Mouse (Mus musculus) erythroblast, adult 5-6 weeks (primary cell): ENCODE data around the gene Helz2. TPM values are rescaled to one million over a fixed set of nuclear protein-coding genes. Genes with fewer than 3 reads are reported as not detected.
A peak's percentile ranks its signal among the peaks of the same experiment; 100 is the strongest.
"Not testable (repeated sequence)": the region's sequence is repeated elsewhere in the genome, so short reads cannot be mapped to it uniquely, and the experiment has no call there.

Experiments
- ATAC-seq: replicated peaks from 2 replicates; pipeline ENCODE4 v1.8.0; 2016; ENCODE audit warnings: moderate number of reproducible peaks, mild to moderate bottlenecking, moderate TSS enrichment, inconsistent platforms; ENCODE audit not compliant: poor library complexity, low FRiP score, severe bottlenecking
- total RNA-seq, 2 experiments: library from RNA; stranded (forward) in 1 of 2; stranded (reverse) in 1 of 2; fragments of 150-400 nt in 1 of 2; fragments of 200-764, 138-1000 nt in 1 of 2; gene quantifications; 2 replicates each; pipeline versions ENCODE4 v1.2.3 to v1.2.4; 2015 to 2017; ENCODE audit warnings: low replicate concordance in 2 of 2

The Helz2 gene
- total RNA-seq, 2 experiments from 2014 or later: 8.6 to 11.8 TPM

DNA sequence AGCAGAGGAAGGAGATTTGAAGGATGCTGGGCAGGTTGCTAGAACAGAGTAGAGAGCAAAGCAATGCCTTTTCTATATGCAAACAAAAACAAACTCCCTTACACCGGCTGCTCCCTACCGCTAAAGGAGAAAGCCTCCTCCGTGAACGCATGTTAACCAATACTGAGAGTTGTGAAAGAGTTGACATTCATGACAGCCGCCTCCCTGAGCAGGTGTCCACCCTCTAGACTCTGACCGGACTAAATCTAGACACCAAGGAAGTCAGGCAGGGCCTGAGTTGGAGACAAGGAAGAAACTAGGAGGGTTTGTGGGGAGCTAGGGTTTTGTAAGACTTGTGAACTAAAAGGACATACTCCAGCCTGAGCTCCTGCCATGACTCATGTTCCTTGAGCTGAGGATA lies 38.9 kb downstream of the Helz2 start:
- ATAC-seq: no peak

DNA sequence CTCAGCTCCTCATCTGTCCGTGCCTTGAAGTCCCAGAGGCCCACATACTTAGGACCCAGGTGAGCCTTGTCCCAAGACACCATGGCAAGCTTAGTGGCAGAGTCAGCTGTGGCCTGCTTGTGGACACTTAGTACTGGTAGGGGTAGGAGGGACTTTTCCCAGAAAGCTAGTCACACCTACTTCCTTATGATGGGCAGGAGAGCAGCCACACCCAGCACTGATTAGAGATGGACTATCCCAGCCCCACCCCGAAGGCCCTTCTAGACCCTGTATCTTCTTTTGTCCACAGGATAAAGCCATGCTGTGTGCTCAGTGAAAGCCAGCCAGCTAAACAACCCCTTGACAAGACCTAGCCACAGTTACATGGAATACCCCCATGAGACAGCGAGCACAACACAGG lies 39.4 kb downstream of the Helz2 start, which contains the start of gene Ptk6:
Gene Ptk6, minus strand, starts transcription at position 368 of the 400 bp plus-strand sequence.
- ATAC-seq: no peak

GRCm38 (mm10) chr2:181201606-181202005 lies 40.2 kb downstream of the Helz2 start:
- no peak for ATAC-seq

GRCm38 (mm10) chr2:181196628-181197300 lies 45.1 kb downstream of the Helz2 start:
- ATAC-seq: no peak

DNA sequence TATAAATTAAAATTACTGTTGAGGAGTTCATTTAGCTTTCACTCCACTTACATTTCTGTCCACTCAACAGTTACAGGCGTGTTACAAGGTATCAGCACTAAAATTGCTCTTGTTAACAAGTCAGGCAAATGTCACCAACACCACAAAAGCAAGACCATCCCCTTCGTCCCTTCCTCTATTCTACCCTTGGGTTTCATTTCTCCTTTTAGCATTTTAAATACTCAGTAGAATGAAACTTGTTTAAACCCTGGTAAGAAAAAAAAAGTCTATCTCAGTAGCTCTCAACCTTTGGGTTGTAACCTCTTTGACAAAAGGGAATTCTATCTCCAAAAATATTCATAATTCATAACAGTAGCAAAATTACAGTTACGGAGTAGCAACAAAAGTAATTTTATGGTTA lies 48.8 kb downstream of the Helz2 start:
- ATAC-seq: no peak

- ATAC-seq: no peak
These were observed 49.9 kb downstream of the Helz2 start for GRCm38 (mm10) chr2:181191936-181192335.

GRCm38 (mm10) chr2:181191385-181191784 lies 50.4 kb downstream of the Helz2 start:
- not testable (repeated sequence) for ATAC-seq

- ATAC-seq: no peak
These were observed 52.5 kb downstream of the Helz2 start for GRCm38 (mm10) chr2:181189321-181189720.

- ATAC-seq: peak; percentile 18; the same call in 1 of the 2 replicates
These were observed 53.1 kb downstream of the Helz2 start for GRCm38 (mm10) chr2:181188681-181189080.

- peak; percentile 91 for ATAC-seq
These were observed 54.5 kb downstream of the Helz2 start, which contains the start of gene Ppdpf for GRCm38 (mm10) chr2:181187121-181188000. Gene Ppdpf (plus strand): TSS chr2:181187247.

DNA sequence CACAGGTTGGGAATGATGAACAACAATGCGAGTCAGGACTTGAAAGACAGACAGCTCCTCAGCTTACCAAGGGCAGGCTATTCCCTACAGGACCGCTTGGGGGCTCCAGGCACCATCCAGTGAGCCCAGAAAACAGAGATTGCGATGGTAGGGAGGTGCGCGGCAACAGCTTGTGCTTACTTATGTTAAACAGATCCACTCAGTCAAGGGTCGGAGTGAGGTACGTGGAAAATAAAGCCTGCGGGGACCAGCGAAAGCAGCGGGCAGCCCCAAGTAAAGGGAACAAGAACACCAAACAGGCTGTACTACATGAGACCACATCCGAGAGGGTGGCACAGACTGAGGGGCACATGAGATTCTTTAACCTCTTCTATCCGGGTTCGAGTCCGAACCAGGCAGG lies 55.2 kb downstream of the Helz2 start:
- peak; percentile 85 for ATAC-seq

GRCm38 (mm10) chr2:181180898-181181297 lies 60.9 kb downstream of the Helz2 start:
- no peak for ATAC-seq

GRCm38 (mm10) chr2:181178471-181178870 lies 63.4 kb downstream of the Helz2 start:
- no peak for ATAC-seq

GRCm38 (mm10) chr2:181178015-181178414 lies 63.8 kb downstream of the Helz2 start:
- no peak for ATAC-seq

Other genes starting within 250 kb of the Helz2 start
- not detected in 2 replicates for gene Chrna4, start 198.5 kb downstream of the Helz2 start, total RNA-seq (2015; ENCODE audit: low replicate concordance)
- not detected in 2 replicates for gene Chrna4, start 198.5 kb downstream of the Helz2 start, total RNA-seq (2017; ENCODE audit: low replicate concordance)
- not detected in 2 replicates for gene Kcnq2, start 106.7 kb downstream of the Helz2 start, total RNA-seq (2015; ENCODE audit: low replicate concordance)
- gene Kcnq2, start 106.7 kb downstream of the Helz2 start, total RNA-seq (2017; ENCODE audit: low replicate concordance): not detected in 2 replicates
- gene Eef1a2, start 85.0 kb downstream of the Helz2 start, total RNA-seq (2015; ENCODE audit: low replicate concordance): not detected in 2 replicates
- not detected in 2 replicates for gene Eef1a2, start 85.0 kb downstream of the Helz2 start, total RNA-seq (2017; ENCODE audit: low replicate concordance)
- gene Ppdpf, start 54.8 kb downstream of the Helz2 start, total RNA-seq (2015; ENCODE audit: low replicate concordance): 45.6 and 74.6 TPM in 2 replicates
- gene Ppdpf, start 54.8 kb downstream of the Helz2 start, total RNA-seq (2017; ENCODE audit: low replicate concordance): 3.9 and 6.9 TPM in 2 replicates
- 0.21 TPM in 1 of 2 replicates, not detected in the other for gene Ptk6, start 39.2 kb downstream of the Helz2 start, total RNA-seq (2015; ENCODE audit: low replicate concordance)
- 0.14 TPM in 1 of 2 replicates, not detected in the other for gene Ptk6, start 39.2 kb downstream of the Helz2 start, total RNA-seq (2017; ENCODE audit: low replicate concordance)
- not detected in 2 replicates for gene Srms, start 28.8 kb downstream of the Helz2 start, total RNA-seq (2015; ENCODE audit: low replicate concordance)
- not detected in 2 replicates for gene Srms, start 28.8 kb downstream of the Helz2 start, total RNA-seq (2017; ENCODE audit: low replicate concordance)
- 1.3 and 20.8 TPM in 2 replicates for gene Fndc11, start 22.0 kb downstream of the Helz2 start, total RNA-seq (2015; ENCODE audit: low replicate concordance)
- gene Fndc11, start 22.0 kb downstream of the Helz2 start, total RNA-seq (2017; ENCODE audit: low replicate concordance): 0.98 and 1.4 TPM in 2 replicates
- 23.6 and 24.6 TPM in 2 replicates for gene Gmeb2, start 46.0 kb upstream of the Helz2 start, total RNA-seq (2015; ENCODE audit: low replicate concordance)
- gene Gmeb2, start 46.0 kb upstream of the Helz2 start, total RNA-seq (2017; ENCODE audit: low replicate concordance): 15.4 and 41.7 TPM in 2 replicates
- not detected in 2 replicates for gene Stmn3, start 72.5 kb upstream of the Helz2 start, total RNA-seq (2015; ENCODE audit: low replicate concordance)
- not detected in 2 replicates for gene Stmn3, start 72.5 kb upstream of the Helz2 start, total RNA-seq (2017; ENCODE audit: low replicate concordance)
- gene Rtel1, start 77.7 kb upstream of the Helz2 start, total RNA-seq (2015; ENCODE audit: low replicate concordance): 7.7 and 17.5 TPM in 2 replicates
- 19.9 and 23.7 TPM in 2 replicates for gene Rtel1, start 77.7 kb upstream of the Helz2 start, total RNA-seq (2017; ENCODE audit: low replicate concordance)
- gene Zgpat, start 122.9 kb upstream of the Helz2 start, total RNA-seq (2015; ENCODE audit: low replicate concordance): 0.77 and 2.3 TPM in 2 replicates
- 10.5 and 11.0 TPM in 2 replicates for gene Zgpat, start 122.9 kb upstream of the Helz2 start, total RNA-seq (2017; ENCODE audit: low replicate concordance)
- gene Arfrp1, start 123.4 kb upstream of the Helz2 start, total RNA-seq (2015; ENCODE audit: low replicate concordance): 0.96 and 11.1 TPM in 2 replicates
- gene Arfrp1, start 123.4 kb upstream of the Helz2 start, total RNA-seq (2017; ENCODE audit: low replicate concordance): 4.0 and 13.0 TPM in 2 replicates
- 8.8 and 11.5 TPM in 2 replicates for gene Lime1, start 138.1 kb upstream of the Helz2 start, total RNA-seq (2015; ENCODE audit: low replicate concordance)
- 2.5 and 3.8 TPM in 2 replicates for gene Lime1, start 138.1 kb upstream of the Helz2 start, total RNA-seq (2017; ENCODE audit: low replicate concordance)
- 1.9 and 2.9 TPM in 2 replicates for gene Zbtb46, start 217.4 kb upstream of the Helz2 start, total RNA-seq (2015; ENCODE audit: low replicate concordance)
- gene Zbtb46, start 217.4 kb upstream of the Helz2 start, total RNA-seq (2017; ENCODE audit: low replicate concordance): 5.4 and 6.2 TPM in 2 replicates